In the genomic region with DNA sequence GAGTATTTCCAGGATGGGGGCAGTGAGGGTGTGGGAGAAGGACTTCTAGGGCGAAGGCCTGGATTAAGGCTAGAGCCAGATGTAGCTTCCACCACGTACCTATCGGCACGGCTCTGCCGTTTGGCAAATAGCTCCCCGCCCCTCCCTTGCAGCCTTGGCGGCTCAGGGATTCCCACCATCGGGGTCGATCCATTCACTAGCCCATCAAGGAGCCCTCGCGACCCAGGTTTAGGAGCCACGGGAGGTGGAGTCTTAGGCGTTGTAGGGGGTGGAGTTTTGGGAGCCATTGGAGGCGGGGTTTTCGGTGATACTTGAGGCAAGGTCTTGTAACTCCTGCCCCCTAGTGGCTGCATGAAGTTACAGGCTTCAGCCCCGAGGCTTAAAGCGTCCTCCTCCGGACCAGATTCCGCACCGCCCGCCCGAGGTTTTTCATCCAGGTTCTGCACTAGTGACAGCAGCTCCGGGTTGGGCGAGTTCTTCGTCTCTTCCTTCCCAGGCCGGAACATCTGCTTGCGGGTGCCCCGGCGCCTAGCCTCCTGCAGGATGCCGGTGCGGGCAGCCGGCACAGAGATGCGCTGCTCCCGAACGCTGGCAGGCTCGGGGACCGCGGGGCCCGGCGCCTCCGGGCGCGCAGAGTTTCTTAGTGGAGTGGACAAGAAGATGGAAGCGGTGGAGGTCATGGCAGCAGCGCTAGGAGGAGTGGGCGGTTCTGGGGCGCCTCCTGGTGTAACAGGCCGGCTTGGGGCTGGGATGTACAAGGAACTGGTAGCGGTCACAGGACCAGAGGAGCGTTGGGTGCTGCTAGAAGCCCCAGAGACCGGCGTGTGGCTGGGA, we compare ENCODE assay signal across 1 mouse cellular context.
TF ChIP-seq lines count a peak whose summit lies in the region.

No protein-coding gene starts in this region.

TF ChIP-seq in ES-E14, 5 proteins besides CTCF, POLR2A, EP300 and RAD21:
- TF ChIP-seq ZC3H11A (IDR thresholded peaks at IDR 0.05; ENCODE audit: borderline replicate concordance, low read depth, low read length) (no peak), CHD2 (IDR thresholded peaks at IDR 0.05; ENCODE audit: low read depth, low read length) (no peak), MAFK (IDR thresholded peaks at IDR 0.05; ENCODE audit: insufficient read depth, low read depth, low read length) (no peak), ZNF384 (IDR thresholded peaks at IDR 0.05; ENCODE audit: low read depth, low read length) (no peak), HCFC1 (IDR thresholded peaks at IDR 0.05; ENCODE audit: borderline replicate concordance, insufficient read depth, low read length) (no peak)
